Mouse (Mus musculus) right cerebral cortex, postnatal 14 days (tissue): ENCODE measurements around the gene Map2.

Source experiments
- DNase-seq: peaks from one replicate; pipeline ENCODE4 v3.0.0; 2022

Map2 gene

DNA sequence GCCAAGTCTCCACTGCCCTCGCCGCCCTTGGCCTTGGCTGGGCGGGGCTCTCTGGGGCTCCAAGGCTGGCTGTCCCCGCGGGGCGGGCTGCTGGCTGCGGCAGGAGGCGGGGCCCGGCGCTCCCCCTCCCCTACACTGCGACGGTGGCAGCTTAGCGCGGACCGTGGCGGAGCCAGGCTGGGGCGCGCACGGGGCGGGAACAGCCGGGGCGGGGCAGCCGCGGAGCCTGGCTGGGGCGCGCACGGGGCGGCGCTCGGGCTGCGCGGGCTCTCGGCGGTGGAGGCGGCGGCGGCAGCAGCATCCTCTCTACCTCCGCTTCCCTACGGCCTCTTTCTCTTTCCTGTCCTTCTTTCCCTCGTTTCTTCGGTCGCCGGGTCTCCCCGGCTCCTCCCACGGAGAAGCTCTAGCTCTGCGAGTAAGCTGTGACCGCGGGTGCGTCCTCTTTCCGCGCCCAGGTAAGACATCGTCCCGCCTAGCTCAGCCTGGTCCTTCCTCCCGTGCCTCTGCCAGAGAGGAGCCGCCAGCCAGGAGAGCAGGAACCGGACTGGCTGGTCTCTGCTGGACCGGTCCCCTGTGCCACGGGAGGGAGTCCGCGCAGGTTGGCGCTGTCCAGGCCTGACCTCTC is at the start of gene Map2:
TSS of gene Map2 (plus strand) at position 233 of the 625 bp plus-strand sequence.
- DNase-seq: peak; percentile 82

DNA sequence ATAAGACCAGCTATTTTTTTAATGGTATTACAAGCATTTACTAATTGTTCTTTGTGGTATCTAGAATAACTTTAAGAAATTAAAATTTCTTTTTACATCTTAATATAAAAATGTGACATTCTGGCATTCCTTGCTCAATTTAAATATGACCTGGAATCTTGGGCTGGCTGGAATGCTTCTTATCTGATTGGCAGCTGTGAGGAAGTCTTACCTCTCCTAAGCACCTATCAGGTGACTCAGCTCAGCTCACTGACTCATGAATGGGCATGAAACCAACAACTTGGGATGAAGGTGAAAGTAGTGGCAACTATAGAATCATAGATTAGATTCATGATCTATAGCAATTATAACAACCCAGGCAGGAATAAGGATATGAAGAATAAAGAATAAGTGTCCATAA is 42.1 kb upstream of the Map2 start:
- no peak for DNase-seq

DNA sequence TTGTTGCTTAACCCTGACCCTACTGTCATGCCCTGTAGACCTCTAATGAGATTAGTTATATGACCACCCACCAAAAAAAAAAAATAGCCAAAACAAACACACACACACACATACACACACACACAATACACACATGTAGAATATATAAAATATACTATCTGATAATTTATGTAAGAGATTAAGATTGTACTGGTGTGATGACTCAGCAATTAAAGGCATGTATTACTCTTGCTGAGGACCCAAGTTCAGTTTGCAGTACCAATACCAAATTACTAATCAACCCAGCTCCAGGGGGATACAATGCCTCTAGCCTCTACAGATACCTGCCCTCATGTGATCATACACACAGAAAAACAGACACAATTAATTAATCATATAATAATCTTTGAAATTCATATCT is 39.7 kb upstream of the Map2 start:
- DNase-seq: no peak

DNA sequence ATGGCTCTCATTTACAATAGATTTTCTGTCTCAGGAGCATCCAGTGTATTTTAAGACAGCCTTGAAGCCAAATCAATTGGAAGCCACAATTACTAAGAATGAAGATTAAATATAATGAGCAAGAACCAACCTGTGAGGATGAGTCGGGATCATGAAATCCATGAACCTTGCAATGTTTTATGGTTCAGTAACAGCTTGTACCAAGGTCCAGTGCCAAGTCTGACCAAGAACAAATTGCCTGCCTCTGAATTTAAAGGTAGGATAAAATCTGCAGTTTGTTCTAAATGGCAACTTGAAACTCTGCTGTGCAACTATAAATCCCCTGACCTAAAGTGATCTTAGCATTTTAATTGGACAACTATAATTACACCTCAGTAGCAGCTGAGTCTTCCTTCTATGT is 34.4 kb upstream of the Map2 start:
- no peak for DNase-seq

DNA sequence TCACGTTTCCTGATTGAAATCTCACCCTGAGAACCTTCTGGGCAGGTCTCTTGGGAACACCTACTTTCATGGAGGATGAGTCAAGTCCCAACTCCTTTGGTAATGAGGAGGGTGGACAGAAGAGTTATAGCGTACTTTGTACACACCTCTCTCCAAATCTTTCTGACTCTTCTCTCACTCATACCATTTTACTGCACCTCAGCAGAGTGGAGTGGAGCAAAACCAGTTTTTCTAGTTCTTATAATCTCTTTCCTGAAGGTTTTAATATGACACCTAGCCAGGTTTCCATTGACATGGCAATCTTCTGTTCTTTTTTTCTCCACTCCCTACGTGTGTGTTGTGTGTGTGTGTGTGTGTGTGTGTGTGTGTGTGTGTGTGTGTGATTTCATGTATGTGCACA is 29.9 kb upstream of the Map2 start:
- no peak for DNase-seq

DNA sequence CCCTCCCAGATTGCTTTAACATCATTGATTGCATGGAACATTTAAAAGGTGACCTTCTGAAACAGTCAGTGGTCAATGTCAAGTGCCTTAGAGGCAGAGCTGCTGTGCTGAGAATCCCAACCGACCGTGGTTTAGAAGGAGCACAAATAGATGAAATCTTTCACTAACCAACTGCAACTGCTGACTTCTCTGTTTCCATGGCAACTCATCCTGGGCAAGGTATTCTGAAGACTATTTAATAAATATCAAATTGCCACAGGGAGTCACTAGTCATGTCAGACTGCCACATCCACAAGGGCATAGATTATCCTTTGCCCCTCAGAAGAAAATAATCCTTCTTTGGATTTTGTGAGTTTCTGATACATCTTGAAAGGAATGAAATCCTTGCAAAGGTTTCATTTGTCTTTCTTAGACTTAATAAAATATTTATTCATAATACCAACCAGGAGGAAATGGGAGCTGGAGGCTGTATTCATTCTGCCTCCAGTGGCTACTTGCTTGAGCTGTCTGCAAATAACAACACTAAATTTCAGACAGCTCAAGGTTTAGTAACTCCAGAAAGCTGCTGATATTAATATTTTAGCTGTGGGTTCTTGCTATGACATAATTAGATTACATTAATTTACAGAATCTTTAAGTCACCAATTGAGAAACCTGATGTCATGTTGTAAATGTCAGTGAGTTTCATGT is 26.1 kb upstream of the Map2 start:
- DNase-seq: no peak

DNA sequence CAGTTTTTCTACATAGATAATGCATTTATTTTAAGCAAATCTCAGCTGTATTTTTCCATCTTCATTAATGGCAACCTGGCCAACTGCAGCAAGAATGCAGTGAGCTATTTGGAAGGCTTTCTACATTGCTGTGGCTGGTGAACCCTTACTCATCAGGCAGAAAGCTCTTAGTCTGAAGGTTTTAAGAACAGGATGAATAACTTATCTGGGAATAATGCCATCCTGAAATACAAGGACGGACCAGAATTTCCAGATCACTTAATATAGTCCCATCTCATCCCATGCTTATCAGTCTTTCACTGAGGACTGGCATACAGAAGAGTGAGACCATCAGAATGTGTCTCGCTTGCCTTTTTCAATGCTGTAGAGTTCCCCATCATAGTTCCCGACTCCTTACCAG is 24.3 kb upstream of the Map2 start:
- no peak for DNase-seq

DNA sequence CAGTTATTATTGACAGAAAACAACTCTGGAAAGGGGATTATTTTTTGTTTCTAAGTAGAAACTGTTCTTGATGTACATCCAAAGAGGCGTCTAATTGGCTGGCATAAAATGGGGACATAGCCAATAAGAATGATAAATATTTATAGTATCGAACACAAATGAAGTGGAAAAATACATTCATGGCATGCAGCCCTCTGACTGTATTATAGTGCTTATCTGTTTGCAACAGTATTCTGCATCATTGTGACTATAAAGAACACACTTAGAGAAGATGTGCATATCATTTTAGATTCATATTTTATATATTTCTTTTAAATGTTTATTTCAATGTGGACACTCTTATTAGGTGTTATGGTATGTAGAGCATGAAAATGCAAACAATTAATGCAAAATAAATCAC is 17.9 kb upstream of the Map2 start:
- no peak for DNase-seq

DNA sequence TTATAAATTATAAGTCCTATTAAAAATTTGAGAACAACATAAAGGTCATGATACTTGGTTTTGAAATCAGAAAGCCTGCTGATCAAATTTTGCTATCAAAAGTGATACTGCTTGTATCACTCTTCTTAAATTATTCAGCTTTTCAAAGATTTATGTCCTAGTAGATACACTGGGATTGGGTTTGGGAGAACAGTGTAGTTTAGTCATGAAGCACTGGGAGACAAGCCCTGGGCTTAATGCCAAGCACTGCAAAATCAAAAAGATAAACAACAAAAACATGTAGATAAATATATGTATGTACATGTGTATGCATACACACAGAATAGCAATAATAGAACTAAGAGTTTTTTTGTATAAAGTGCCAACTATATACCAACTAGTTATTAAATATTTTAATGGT is 17.5 kb upstream of the Map2 start:
- no peak for DNase-seq

DNA sequence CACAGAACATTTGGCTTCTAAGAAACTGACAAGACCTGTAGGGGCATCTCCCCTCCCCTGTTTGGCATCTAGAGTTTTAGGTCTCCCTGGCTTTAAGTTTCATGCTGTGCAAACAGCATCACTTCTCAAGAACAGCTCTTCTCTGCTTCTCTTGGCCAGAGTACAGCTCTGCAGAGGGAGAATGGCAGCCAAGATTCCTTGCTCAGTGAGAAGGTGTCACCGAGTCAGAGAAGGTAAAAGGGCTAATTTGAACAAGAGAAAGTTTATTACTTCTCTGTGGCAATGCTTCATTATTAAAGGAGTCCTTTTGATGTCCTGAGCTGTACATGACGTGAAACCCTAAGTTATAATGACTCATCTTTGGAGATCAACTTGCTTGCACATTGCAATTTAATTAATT is 10.4 kb upstream of the Map2 start:
- no peak for DNase-seq

DNA sequence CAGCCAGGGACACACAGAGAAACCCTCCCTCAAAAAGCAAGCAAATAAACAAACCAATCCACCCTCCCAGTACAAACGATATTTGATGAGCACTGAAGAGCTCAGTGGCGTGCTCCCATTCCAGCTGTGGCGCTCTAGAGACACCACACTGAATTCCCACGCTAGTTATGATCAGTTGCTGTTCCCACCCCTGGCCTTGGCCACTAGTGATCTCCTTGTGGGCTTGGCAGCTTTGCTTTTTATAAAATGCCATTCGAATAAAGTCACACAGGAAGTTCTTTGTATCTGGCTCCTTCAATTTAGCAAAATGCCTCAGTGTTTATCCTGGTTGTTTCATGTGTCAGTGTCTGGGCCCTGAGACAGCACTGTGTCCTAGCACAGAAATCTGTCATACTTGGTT is 6.4 kb upstream of the Map2 start:
- DNase-seq: no peak

DNA sequence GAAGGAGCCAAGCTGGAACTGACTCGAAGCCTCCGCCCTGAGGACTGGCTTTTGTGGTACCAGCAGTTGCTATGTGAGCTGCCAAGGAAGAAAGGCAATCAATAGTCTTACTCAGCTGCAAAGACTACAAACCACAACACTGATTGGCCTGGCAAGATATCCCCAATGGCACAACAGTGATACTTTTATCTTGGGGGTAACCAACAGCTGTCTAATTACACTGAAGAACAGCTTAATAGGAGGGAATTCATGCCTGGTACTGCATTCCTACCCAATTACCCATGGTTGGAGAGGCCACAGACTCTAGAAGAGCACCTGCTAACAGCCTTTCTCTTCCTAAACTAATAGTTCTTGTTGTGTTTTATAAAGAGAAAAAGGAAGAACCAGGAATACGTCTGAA is 2.9 kb upstream of the Map2 start:
- DNase-seq: no peak

DNA sequence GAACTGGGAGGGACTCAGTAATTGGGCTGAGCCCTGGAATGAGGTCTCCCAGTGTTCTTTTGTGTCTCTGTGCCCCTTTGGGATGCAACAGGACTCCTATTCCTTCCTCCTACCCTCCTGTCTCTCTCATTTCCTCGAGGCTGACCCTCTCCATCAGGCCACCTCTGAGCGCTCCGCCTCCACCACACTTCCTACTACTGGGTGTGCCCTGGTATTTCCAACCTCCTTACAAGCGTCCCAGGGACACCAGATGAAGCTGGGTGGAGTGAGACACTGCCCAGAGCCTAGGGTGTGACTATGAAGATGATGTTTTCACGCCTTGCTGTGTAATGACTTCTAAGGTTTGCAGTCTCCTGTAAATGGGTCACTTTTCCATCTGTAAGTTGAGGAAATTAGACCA is 1.4 kb upstream of the Map2 start:
- no peak for DNase-seq

DNA sequence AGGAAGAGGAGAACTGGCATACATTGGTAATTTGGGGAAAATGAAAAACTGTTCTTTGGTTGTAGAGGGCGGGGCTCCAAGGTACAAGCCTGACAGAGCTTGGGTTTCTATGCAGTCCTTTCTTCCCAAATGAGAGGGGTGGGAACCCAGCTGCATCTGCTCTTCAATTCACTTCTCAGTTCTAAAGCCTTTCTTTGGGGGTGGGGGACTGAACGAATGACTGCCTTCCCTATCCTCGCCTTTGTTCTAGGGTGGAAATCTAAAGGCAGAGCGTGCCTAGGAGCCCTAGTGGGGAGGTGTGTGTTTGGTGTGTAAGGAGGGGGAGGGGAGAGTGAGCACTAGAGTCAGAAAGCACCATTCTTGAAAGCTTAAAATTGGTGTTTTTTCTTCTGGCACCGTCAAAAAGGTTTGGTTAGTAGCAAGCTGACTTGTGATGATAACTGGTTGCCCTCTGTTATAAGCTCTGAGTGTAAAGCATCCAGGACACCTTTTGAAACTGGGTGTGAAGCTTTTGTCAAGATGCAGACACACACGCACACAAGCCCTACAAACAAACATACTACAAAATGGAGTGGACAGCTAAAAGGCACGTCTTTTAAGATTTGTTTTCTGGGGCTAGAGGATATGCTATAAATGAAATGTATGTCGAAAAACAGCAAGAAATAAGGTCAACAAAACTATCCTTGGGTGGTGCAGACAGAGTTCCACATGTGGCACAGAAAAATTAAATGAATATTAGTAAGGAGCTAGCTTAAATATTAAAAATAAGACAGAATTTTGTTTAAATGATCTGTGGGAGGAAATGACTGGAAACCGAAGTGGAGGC is 1.2 kb downstream of the Map2 start:
- DNase-seq: no peak

DNA sequence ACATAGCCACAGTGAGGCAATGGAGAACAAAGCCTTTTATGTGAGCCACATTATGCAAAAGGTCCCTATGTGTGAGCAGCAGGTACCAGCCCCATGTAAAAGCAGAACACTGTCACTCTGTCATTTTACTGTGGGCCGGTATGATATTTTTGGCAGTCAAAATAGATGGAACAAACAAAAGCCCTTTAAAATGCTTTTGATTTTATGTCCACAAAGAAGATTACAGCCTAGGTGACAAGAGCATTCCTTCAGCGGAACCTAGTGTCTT is 1.7 kb downstream of the Map2 start:
- no peak for DNase-seq

DNA sequence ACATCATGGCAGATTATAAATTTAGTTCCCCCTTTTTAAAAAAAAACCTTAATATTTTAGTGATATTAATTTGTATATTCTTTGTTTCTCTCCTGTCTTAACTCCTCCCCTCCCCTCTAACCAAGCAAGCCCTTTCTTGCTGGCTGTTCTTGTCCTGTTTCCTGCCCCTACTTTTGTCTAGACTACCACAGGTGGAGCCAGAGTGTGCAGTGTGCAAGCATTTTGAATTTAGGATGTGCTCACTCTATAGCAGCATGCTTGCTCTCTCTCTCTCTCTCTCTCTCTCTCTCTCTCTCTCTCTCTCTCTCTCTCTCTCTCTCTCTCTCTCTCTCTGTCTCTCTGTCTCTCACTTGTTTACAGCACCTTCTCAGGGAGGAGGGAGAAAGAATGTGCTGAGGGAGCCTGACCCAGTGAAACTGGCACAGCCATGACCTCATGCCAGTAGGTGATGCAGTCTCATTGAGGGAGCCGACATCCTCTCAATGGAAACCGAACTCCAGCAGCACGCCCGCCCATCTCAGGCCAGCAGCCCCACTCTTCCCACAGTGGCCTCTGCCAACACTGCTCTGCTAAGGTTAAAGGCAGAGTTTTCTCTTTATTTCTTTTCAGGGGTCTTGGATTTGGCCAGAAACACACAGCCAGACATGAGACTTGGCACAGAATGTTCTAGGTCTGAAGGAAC is 2.6 kb downstream of the Map2 start:
- DNase-seq: no peak

DNA sequence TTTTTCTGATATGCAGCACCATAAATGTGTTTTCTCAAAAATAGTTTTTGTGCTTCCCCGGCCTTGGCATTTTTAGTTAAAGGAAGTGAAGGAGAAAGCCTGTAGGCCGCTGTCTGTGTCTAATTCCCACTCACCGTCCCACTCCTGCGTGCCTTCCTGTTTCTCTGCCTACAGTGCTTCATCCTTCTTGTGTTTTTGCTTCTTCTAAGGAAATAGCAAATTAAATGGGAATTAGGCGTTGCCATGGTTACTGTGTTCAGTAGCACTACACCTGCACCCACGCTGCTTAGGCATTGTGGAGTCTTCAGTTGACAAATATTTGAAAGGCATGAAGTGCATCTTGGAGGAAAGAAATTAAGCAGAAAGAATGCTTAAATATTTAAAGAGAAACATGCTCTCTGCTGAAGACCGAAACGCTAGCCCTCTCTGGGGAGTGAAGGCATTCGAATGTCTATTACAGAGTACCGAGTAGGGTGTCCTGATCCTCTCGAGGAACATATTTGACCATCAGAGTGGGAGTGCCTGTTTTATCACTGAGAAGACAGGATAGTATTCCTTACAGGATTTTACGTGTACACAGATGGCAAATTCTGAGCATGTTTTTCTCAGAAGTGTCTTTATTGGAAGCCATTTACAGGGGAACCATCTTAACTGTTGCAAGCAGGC is 12.1 kb downstream of the Map2 start:
- no peak for DNase-seq

DNA sequence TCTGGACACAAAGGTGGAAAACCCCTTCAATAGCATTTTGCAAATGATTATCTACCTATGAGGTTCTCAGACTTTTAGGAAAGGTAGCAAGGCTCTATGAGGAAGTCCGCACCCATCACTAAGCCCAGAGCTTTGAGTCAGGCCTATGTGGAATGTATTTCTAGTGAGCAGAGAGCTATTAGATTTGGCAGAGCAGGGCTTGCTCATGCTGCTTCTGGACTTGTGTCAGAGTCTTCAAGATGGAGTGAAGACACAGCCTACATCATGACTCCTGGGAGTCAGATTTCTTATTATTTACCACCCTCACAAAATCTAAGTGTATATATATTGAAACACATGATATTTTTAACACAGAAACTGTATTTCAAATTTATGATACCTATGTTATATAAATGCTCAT is 17.3 kb downstream of the Map2 start:
- DNase-seq: no peak

DNA sequence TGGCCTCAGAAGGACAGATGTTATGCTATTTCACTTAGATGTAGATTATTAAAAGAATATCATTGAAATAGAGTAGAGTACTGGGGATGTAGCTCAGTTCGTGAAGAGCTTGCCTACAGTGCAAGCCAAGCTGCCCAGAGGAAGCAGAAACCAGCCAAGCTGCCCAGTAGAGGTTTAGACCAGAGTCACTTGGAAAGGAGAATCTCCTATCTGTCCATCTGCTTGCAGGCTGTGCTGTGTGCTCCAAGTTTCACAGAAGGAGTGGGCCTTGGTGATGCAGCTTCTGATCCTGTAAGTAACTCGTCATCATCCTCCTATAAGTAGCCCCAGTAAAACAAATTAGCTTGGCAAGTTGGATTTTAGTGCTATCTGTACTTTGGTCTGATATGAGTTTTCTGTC is 17.8 kb downstream of the Map2 start:
- DNase-seq: no peak

DNA sequence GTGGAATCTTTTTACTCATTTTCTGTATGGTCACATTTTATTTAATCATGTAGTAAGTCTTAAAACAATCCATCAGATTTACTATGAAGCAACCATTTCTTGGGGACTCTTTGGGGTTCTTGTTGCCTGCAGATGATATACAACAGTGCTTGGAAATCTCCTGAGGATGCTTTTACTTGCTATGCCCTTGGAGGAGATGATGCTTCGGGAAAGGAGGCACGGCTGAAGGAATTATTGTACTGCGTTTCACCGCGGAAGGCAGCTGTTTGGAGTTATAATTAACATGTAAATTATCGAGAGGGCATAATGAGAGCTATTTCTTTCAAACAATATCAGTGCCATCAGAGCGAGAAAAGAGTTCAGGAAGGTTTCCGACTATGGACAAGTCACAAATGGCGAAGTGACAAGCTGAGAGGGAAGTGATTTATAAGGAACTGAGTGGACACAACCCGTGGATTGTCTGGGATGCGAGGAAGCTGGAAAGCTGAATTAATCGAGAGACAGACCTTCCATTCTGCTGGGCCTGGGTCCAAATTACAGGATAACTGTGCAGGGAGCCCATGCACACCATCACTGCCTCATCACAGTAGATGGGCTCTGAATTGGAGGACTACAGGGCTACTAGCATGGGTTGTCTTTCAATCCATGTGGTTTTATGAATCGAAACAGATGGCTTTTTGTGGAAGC is 20.1 kb downstream of the Map2 start:
- DNase-seq: no peak

DNA sequence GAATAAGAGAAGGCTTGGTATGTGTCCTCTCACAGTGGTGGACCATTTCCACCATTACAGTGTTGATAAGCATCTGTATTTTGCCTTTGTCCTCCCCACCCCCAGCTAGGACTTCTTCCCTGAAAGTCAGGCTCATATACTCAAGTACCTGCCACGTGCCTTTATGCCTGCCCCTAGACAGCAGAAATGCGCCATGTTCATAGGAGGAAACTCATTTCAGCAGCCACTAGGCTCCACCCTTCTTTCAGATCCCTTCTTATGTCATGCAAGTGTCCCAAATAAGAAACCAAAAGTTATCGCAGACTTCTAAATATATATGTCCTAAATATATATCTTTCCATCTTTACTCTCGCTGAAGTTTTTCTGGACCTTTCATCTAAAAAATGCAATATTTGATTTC is 21.2 kb downstream of the Map2 start:
- DNase-seq: no peak

DNA sequence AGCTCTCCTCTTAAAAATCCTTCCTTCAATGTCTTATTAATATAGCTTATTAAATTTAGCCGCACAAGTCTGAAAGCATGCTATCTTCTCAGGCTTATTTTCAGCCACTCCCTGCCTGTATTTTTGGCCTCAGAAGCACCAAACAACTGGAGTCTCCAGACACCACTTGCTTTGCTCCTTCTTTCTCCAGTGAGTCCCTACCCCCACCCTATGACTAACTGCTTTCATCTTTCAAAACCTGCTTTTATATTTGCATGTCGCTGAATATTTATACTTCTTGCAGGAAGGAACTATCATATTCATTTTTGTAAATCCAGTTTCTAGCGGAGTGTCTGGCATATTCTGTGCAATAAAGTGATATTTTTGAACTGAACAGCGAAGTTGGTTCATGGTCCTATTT is 21.6 kb downstream of the Map2 start:
- DNase-seq: no peak

DNA sequence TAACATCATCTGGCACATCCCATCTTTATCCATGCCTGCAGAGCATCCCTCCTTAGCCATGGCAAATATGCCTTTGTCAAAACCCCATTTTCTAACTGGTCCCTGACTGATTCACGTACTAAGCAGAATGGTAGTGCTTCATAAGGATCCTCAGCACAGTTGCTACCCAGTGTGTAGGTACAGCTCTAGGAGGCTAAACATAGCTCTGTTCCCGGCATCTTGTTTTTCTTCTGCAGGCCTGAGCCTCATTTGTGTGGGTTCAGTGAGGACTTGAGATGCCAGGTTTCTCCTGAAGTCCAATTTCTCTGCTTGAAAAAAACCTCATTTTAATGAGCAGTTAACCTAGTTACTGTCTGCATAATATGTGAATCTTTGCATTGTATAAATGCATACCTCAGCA is 30.4 kb downstream of the Map2 start:
- no peak for DNase-seq
